Mouse (Mus musculus) activated CD4-positive, CD25-positive, alpha-beta regulatory T cell, adult 4 months (primary cell): ENCODE measurements around the gene Gm9376. TPM values are rescaled to one million over a fixed set of nuclear protein-coding genes. Genes with fewer than 3 reads are reported as not detected.

ENCODE experiments used
- ATAC-seq: one replicate; pipeline ENCODE4 v1.8.0; 2017
- polyA plus RNA-seq, 2 experiments: library from polyadenylated mRNA; unstranded; fragments of 100-300 nt; shearing (Covaris generic); gene quantifications; one replicate each; pipeline ENCODE4 v1.2.1; 2017

Gene Gm9376
- polyA plus RNA-seq, result not detected

DNA sequence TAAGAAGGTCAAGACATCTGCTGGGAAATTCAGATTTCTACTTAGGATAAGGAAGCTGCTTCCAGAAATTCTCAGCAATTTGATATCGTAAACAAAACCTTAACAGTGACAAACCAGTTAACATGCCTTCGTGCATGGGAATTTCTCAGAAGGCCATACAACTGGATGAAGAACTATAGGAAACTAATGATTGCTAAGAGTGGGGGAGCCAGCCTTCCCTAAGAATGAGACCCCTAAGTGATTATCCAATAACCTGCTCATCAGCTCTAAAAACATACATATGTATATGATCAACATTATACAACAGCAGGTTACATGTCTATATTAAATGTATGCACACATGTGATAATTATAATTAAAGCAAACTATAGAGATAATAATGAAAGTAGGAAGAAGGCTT, at the start of gene Gm9376:
Gm9376 (plus strand) TSS at position 301 of the 400 bp plus-strand sequence.
- no peak for ATAC-seq

GRCm38 (mm10) chr14:118220885-118221284, 45.9 kb upstream of the Gm9376 start:
- ATAC-seq, result no peak

DNA sequence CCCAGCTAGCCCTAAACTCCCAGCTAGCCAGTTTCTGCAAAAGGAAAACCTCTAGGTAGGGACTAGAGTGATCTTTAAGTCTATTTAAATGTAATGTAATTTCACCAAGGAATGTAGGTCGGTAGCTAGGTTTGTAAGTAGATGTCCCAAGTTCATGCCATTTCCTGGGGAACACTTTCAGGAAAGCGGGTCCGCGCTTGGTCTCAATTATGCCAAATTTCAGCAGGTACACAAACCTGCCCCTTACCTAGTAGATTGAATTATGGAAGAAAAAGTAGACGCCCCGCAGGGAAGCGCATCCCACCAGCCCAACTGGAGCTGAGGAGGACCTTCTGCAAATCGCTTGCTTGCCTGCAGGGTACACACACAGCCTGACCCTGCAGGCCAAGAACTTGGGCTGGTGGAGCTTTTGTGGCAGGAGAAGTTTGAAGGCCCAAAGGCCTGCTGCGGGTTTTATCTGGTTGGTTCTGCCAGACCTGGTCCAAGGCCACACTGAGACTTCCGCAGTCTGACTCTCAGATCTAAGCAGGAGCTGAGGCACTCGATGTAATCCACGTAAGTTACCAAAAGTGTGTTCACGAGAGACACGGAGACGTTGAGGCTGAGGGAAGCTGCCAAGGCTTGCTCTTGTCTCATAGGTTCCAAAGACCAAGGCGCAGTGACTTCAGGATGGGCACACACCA, 41.6 kb upstream of the Gm9376 start:
- no peak for ATAC-seq

DNA sequence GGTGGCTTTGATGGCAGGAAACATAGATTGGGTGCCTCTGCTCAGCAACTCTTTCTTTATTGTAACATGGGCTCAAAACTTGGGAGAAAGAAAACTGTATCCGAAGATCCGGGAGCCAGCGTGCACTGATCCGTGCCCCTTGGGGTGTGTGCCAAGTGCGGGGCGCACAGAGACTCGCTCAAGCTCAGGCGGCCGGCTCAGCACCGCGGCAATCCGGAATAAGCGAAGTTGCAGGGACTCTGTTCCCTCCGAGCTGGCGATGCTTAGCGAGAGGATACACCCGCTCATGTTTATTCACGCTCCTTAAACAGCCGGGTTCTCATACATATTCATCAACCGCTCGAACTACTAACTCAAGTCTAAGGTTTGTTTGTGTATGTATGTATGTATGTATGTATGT, 40.8 kb upstream of the Gm9376 start:
- no peak for ATAC-seq

GRCm38 (mm10) chr14:118226471-118227155, 40.1 kb upstream of the Gm9376 start:
- no peak for ATAC-seq

DNA sequence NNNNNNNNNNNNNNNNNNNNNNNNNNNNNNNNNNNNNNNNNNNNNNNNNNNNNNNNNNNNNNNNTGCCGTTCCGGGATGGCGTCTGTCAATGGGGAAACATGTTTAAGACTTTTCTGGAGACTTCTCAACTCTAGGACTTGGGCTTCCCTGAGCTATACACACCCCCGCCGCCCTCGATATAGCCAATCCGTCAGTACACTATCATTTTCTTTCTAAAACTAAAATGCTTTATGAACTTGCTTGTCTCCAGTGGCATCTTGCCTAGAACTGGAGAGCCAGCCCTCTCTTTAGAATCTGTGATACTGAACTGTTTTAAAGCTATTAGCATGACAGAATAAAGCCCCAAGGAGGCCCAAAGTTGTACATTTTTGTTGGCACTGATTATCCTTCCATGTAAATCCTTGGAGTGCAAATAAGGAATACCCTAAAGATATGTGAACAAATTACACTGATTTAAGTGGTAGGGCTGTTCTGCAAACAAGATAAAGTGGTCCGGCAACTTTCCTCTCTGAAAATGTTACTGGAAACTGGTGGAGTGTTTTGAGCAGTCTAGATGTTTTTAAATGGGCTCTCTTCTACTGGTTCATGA, 34.3 kb upstream of the Gm9376 start:
- no peak for ATAC-seq

GRCm38 (mm10) chr14:118233786-118234540, 32.8 kb upstream of the Gm9376 start:
- no peak for ATAC-seq

- peak; percentile 20 for ATAC-seq
Measured at GRCm38 (mm10) chr14:118234541-118235210, 32.1 kb upstream of the Gm9376 start.

- ATAC-seq, result no peak
Measured at GRCm38 (mm10) chr14:118235361-118235972, 31.3 kb upstream of the Gm9376 start.

- ATAC-seq, result no peak
Measured at GRCm38 (mm10) chr14:118235973-118236885, 30.5 kb upstream of the Gm9376 start.

GRCm38 (mm10) chr14:118236886-118237289, 29.9 kb upstream of the Gm9376 start, which contains the start of gene Sox21:
Gene Sox21 (minus strand): TSS chr14:118237030.
- no peak for ATAC-seq

GRCm38 (mm10) chr14:118237786-118238185, 29.0 kb upstream of the Gm9376 start:
- ATAC-seq, result no peak

DNA sequence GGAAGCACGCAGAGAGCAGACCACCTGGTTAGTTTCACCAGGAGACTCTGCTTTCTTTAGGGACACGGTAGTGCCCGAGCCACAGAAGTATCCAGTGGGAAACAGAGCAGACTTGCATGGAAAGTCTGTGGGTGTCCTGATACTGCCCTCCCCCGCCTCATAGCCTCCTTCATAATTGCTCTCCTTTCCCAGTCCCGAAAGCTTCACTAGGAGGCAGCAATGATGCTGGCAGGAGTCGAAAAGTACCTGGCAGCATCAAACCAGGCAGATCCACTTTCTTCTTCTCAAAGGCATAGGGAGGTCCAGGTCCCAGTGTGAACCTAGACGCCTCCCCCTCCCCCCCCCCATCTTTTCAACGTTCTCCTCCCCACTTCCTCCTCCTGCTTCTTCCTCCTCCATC, 27.4 kb upstream of the Gm9376 start:
- no peak for ATAC-seq

DNA sequence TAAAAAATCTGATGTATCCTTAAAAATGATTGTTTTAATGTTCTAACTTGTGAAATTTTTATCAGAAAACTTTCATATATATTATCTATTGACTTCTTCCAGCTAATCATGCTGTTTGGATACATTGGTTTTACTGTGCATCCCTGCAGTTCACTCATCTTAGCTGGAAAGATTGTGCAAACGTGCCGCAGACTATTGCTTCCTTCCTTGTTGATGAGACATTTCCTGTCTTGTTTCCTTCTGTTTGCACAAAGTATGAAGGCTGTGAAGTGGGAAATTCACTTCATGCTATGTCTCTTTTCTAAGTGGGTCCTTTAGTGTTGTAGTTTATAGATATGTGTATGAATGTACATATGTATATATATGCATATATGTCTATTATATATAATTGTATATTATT, 25.3 kb upstream of the Gm9376 start:
- no peak for ATAC-seq

GRCm38 (mm10) chr14:118253381-118253780, 13.4 kb upstream of the Gm9376 start:
- no peak for ATAC-seq

DNA sequence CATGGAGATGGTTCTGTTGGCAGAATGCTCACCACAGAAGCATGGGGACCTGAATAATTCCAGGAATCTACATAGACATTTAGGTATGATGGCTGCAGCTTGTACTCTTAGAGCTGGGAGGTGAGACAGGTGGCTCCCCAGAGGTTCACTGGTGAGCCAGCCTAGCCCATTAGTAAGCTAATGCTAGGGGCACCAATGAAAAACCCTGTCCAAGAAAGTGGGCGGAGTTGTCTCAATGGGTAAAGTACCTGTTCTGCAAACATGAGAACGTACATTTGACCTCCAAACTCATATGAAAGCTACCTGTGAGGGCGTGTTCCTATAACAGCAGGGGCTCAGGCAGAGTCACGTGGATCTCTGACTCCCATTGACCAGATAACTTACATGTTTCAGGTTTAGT, 2.1 kb downstream of the Gm9376 start:
- ATAC-seq, result no peak

- no peak for ATAC-seq
Measured at GRCm38 (mm10) chr14:118272594-118273555, 6.1 kb downstream of the Gm9376 start.

DNA sequence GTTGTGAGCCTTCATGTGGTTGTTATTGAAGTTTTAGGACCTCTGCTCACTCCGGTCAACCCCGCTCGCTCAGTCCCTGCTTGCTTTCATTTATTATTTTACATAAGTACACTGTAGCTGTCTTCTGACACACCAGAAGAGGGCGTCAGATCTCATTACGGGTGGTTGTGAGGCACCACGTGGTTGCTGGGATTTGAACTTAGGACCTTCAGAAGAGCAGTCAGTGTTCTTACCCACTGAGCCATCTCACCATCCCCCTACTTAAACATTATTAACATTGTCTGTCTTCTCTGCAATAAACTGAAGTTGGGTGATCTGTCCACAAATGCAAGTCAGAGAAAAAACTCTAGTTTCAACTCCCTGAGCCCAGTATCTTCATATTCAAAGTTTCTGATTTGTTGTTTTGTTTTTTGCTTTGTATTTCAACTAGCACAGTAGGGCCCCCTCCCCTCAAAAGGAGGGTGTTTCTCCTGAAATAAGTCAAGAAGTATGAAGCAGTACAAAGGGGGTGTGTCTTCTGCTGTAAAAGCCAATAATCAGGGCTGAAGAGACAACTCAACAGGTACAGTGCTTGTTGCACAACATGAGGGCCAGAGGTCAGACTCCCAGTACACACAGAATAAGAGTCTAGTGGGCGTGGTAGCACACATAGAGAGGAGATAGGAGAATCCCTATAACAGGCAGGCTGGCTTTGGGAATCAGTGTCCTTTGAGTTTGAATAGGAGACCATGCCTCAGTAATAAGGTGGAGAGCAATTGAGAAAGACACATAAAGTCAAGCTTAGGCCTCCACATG, 11.1 kb downstream of the Gm9376 start:
- ATAC-seq, result no peak

GRCm38 (mm10) chr14:118282272-118282671, 15.5 kb downstream of the Gm9376 start:
- no peak for ATAC-seq
